Mouse (Mus musculus) forebrain, embryonic 11.5 days (tissue): ENCODE results near the gene Defb5. TPM values are rescaled to one million over a fixed set of nuclear protein-coding genes. Genes with fewer than 3 reads are reported as not detected.
"Not testable (repeated sequence)": the region's sequence is repeated elsewhere in the genome, so short reads cannot be mapped to it uniquely, and the experiment has no call there.

Source experiments
- ATAC-seq: fragments of 200-750 bp; cut with Nextera tagmentation; replicated peaks from 2 replicates; pipeline ENCODE4 v1.8.0; 2017; ENCODE audit warnings: moderate TSS enrichment; ENCODE audit not compliant: low FRiP score
- DNase-seq: peaks from one replicate; pipeline ENCODE4 v3.0.0-alpha.2; 2017; ENCODE audit warnings: low spot score
- H3K27ac ChIP-seq: fragments of 300-500 bp; sonication (generic); 2 replicates; pipeline ENCODE4 v1.5.1; 2014; ENCODE audit warnings: low read depth, low read length
- H3K27me3 ChIP-seq: fragments of 300-500 bp; sonication (generic); 2 replicates; pipeline ENCODE4 v1.6.1; 2014; ENCODE audit warnings: mild to moderate bottlenecking, low read length, mixed read lengths; ENCODE audit not compliant: control insufficient read depth, insufficient read depth
- H3K36me3 ChIP-seq: fragments of 300-500 bp; sonication (generic); 2 replicates; pipeline ENCODE4 v1.6.1; 2014; ENCODE audit warnings: mild to moderate bottlenecking, low read length, moderate library complexity, mixed read lengths; ENCODE audit not compliant: control insufficient read depth, insufficient read depth
- H3K4me1 ChIP-seq: fragments of 300-500 bp; sonication (generic); replicated peaks from 2 replicates; pipeline ENCODE4 v1.6.1; 2014; ENCODE audit warnings: low read length, mixed read lengths; ENCODE audit not compliant: control insufficient read depth, insufficient read depth
- H3K4me2 ChIP-seq: fragments of 300-500 bp; sonication (generic); 2 replicates; pipeline ENCODE4 v1.6.1; 2014; ENCODE audit warnings: low read depth, mild to moderate bottlenecking, low read length, moderate library complexity, mixed read lengths; ENCODE audit not compliant: severe bottlenecking
- H3K4me3 ChIP-seq: fragments of 300-500 bp; sonication (generic); 2 replicates; pipeline ENCODE4 v1.5.1; 2014; ENCODE audit warnings: low read depth, low read length
- H3K9ac ChIP-seq: fragments of 300-500 bp; sonication (generic); 2 replicates; pipeline ENCODE4 v1.6.1; 2014; ENCODE audit warnings: low read length
- H3K9me3 ChIP-seq: fragments of 300-500 bp; sonication (generic); 2 replicates; pipeline ENCODE4 v1.6.1; 2016; ENCODE audit warnings: low read length, mixed read lengths; ENCODE audit not compliant: control insufficient read depth
- WGBS: fragments of 180-500 bp; shearing (Covaris S2); extraction: QIAGEN DNeasy Blood & Tissue Kit; methylation state at CpG from one replicate; pipeline ENCODE4 v1.1.7; 2014; 5-methylcytosine and 5-hydroxymethylcytosine counted together
- polyA plus RNA-seq: library from polyadenylated mRNA; unstranded; fragments of >200 nt; fragmentation: Nextera tagmentation; extraction: Ambion mirVana; gene quantifications from 2 replicates; pipeline ENCODE4 v1.2.1, GENCODE M21; 2014

Defb5 gene
- not detected in 2 replicates for polyA plus RNA-seq

DNA sequence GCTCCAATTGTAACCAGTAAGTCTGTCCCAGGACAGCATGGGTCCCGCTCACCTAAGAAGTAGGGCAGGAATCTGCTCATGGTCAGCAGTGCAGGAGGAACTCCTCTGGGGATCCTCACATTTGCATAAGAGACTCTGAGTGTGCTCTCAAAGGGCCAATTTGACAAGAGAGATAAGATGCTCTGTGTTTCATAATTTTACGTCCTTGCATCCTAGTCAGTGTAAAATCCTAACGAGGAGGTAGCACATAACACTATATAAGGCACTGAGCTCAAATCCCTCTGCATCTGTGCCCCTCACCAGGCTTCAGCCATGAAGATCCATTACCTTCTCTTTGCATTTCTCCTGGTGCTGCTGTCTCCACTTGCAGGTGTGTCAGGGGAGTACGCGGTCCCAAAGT, at the start of gene Defb5:
Defb5 (plus strand) TSS at position 301 of the 400 bp plus-strand sequence.
- ATAC-seq (no peak), DNase-seq (no peak)
- 87% methylated on average over 5 of the region's 5 CpGs for WGBS
- H3K4me1 ChIP-seq, result no peaks in the 10 kb centered on the region
- no peak within 1 kb of the TSS for H3K4me2 ChIP-seq
- H3K9ac ChIP-seq, result no peak within 1 kb of the TSS
- no peaks in the 10 kb centered on the region for H3K36me3 ChIP-seq
- no peak within 1 kb of the TSS for H3K27ac ChIP-seq
- no peak within 1 kb of the TSS for H3K4me3 ChIP-seq
- H3K27me3 ChIP-seq, result no peaks in the 10 kb centered on the region
- H3K9me3 ChIP-seq, result no peaks in the 10 kb centered on the region

DNA sequence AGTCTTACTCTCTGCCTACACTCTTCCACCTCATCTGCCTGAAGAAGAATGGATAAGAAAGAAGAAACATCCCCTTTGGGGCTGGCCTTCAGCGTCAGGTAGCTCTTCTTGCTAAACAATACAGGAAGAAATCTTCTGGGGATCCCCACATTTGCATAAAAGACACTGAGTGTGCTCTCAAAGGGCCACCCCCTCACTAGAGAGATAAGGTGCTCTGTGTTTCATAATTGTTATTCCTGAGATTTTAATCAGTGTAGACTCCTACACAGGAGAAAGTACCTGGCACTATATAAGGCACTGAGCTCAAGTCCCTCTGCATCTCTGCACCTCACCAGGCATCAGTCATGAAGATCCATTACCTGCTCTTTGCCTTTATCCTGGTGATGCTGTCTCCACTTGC, 22.2 kb upstream of the Defb5 start, which contains the start of gene Defb6:
Defb6 (plus strand) TSS at position 318 of the 400 bp plus-strand sequence.
- ATAC-seq (no peak), DNase-seq (no peak)
- Histone ChIP-seq H3K27ac (no peak within 1 kb of the TSS), H3K4me2 (no peak within 1 kb of the TSS), H3K4me3 (no peak within 1 kb of the TSS), H3K36me3 (no peaks in the 10 kb centered on the region), H3K9ac (no peak within 1 kb of the TSS), H3K4me1 (no peaks in the 10 kb centered on the region), H3K9me3 (no peaks in the 10 kb centered on the region), H3K27me3 (no peaks in the 10 kb centered on the region)
- 73% methylated on average over 1 of the region's 1 CpGs for WGBS

DNA sequence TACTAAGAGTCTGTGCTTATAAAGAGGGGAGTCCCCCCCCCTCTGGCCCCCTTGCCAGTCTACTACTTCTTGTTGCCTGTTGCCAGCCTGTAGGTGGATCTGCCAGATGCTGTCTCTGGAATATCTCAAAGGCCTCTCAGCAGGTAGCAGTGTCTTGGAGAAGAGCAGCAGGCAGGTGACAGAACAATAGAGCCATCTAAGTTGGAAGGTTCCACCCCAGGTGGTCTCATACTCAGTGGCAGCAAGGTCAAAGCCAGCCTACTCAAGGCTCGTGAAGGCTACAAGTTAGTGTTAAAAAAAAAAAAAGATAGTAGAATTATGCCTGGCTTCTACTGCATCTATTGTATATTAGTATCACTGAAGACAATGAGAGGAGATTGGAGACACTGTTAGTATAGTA, 9.3 kb upstream of the Defb5 start:
- Histone ChIP-seq H3K4me1 (no peaks in the 10 kb centered on the region), H3K4me3 (no peak overlapping the region), H3K36me3 (no peaks in the 10 kb centered on the region), H3K27ac (no peak overlapping the region), H3K27me3 (no peaks in the 10 kb centered on the region), H3K4me2 (no peak overlapping the region), H3K9ac (no peak overlapping the region), H3K9me3 (no peaks in the 10 kb centered on the region)
- ATAC-seq (no peak), DNase-seq (no peak)
- WGBS, result 69% methylated on average over 1 of the region's 1 CpGs

DNA sequence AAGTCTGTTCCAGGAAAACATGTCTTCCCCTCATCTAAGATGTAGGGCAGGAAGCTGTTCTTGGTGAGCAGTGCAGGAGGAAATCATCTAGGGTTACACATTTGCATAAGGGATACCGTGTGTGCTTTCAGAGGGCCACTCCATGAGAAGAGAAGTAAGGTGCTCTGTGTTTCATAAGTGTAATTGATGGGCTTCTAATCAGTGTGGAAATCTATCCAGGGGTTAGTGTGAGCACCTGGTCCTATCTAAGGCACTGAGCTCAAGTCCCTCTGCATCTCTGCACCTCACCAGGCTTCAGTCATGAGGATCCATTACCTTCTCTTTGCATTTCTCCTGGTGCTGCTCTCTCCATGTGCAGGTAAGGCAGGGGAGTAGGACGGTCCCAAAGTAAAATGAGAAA, 7.8 kb upstream of the Defb5 start, which contains the start of gene Defb46:
Defb46 (plus strand) TSS at position 301 of the 400 bp plus-strand sequence.
- no peaks in the 10 kb centered on the region for H3K27me3 ChIP-seq
- WGBS, result 79% methylated on average over 2 of the region's 2 CpGs
- H3K9me3 ChIP-seq, result no peaks in the 10 kb centered on the region
- DNase-seq, result no peak
- no peak for ATAC-seq
- H3K36me3 ChIP-seq, result no peaks in the 10 kb centered on the region
- no peak within 1 kb of the TSS for H3K4me2 ChIP-seq
- no peak within 1 kb of the TSS for H3K9ac ChIP-seq
- H3K4me1 ChIP-seq, result no peaks in the 10 kb centered on the region
- H3K27ac ChIP-seq, result no peak within 1 kb of the TSS
- no peak within 1 kb of the TSS for H3K4me3 ChIP-seq

DNA sequence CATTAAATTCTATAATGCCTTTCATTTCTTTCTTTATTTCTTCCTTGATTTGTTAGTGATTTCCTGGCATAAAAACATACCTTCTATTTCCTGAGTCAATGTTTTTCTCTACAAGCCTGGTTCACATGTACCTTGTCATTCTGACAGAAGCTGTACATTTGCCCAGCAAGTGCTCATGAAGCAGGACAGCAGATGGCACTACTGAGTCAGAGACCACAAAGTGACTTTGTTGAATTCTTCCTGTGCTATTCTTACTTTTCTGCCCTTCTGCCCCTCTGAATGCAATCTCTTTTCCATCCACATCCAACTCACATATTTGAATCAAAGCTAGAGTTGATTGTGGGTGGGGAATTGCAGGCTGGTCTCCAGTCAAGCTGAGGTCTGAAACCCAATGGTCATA, 10.8 kb downstream of the Defb5 start:
- H3K27ac ChIP-seq, result no peak overlapping the region
- DNase-seq (no peak), ATAC-seq (no peak)
- no peak overlapping the region for H3K9ac ChIP-seq
- no peak overlapping the region for H3K4me3 ChIP-seq
- no peak overlapping the region for H3K4me2 ChIP-seq
- H3K27me3 ChIP-seq, result no peaks in the 10 kb centered on the region
- no peaks in the 10 kb centered on the region for H3K36me3 ChIP-seq
- H3K4me1 ChIP-seq, result no peaks in the 10 kb centered on the region
- no peaks in the 10 kb centered on the region; the same call in 1 of the 2 replicates for H3K9me3 ChIP-seq

DNA sequence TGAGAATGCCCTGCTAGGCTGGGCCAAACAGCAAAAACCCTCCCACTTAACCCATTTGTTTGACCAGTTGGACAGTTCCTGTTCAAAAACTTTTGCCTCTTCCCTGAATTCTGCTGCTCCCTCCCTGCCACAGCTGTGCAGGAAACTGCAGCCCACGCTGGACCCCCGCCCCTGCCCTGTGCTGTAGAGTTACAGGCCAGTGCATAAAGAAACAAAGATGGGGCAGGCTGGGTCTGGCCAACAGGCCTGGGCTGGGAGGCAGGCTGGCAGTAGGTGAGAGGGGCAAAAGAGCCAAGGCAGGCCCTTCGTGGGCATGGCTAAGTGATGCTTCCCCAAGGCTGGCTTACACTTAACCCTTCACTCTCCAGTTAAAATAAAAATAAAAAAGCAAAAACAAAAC, 12.3 kb downstream of the Defb5 start:
- ATAC-seq (no peak), DNase-seq (no peak)
- H3K4me3 ChIP-seq, result no peak overlapping the region
- H3K27ac ChIP-seq, result no peak overlapping the region
- H3K36me3 ChIP-seq, result no peaks in the 10 kb centered on the region
- H3K4me1 ChIP-seq, result no peaks in the 10 kb centered on the region
- no peak overlapping the region for H3K9ac ChIP-seq
- H3K9me3 ChIP-seq, result no peaks in the 10 kb centered on the region
- WGBS, result 65% methylated on average over 3 of the region's 3 CpGs
- no peaks in the 10 kb centered on the region for H3K27me3 ChIP-seq
- no peak overlapping the region for H3K4me2 ChIP-seq

DNA sequence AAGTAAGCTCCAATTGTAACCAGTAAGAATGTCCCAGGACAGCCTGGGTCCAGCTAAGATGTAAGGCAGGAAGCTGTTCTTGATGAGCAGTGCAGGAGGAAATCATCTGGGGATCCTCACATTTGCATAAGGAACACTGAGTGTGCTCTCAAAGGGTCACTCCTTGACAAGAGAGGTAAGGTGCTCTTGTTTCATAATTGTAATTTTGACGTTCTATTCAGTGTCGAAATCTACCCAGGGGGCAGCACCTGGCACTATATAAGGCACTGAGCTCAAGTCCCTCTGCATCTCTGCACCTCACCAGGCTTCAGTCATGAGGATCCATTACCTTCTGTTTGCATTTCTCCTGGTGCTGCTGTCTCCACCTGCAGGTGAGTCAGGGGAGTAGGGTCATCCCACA, 45.7 kb downstream of the Defb5 start, which contains the start of gene Defb3:
Defb3 (plus strand) TSS at position 301 of the 400 bp plus-strand sequence.
- not testable (repeated sequence) for H3K27me3 ChIP-seq, H3K4me2 ChIP-seq, H3K9me3 ChIP-seq, H3K9ac ChIP-seq, DNase-seq, H3K4me1 ChIP-seq, ATAC-seq, H3K27ac ChIP-seq, H3K4me3 ChIP-seq, H3K36me3 ChIP-seq
- 57% methylated on average over 2 of the region's 2 CpGs for WGBS

DNA sequence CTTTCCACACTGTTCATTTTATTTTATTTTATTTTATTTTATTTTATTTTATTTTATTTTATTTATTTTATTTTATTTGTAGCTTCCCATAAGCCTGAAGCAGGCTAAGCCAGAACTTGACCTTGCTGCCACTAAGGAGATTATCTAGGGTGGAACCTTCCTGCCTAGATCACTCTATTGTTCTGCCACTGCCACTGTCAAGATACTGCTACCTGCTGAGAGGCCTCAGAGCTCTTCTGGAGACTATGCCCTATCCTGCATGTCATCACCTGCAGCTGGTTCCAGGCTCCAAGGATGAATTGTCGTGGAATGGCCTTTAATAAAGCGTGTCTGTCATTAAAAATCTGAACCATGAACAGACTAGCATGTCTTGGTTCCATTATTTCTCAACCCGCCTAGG, 51.0 kb downstream of the Defb5 start:
- WGBS, result 69% methylated on average over 3 of the region's 3 CpGs
- H3K27ac ChIP-seq, result not testable (repeated sequence)

More for the DNA sequence above, 51.0 kb downstream of the Defb5 start:
- not testable (repeated sequence) for H3K4me3 ChIP-seq, ATAC-seq, H3K4me2 ChIP-seq, H3K27me3 ChIP-seq, H3K4me1 ChIP-seq, H3K9ac ChIP-seq, H3K9me3 ChIP-seq, H3K36me3 ChIP-seq, DNase-seq
